Mouse (Mus musculus) embryonic stem cell, embryonic (primary cell): Measurements from ENCODE around the gene Prkaa2.

Experiments used
- CTCF ChIA-PET, 4 experiments: fragments of 300-600 bp in 2 of 4; fragments of 350-600 bp in 2 of 4; sonication (Branson Sonifier 250); formaldehyde crosslinking; loops; one replicate each; lab custom pipeline; 2022; ENCODE audit warnings: inconsistent platforms in 2 of 4; lab: Charles Lee
- POLR2A ChIA-PET, 4 experiments: fragments of 300-600 bp in 2 of 4; fragments of 350-600 bp in 2 of 4; sonication (Branson Sonifier 250); formaldehyde crosslinking; loops; one replicate each; lab custom pipeline; 2022; ENCODE audit warnings: antibody characterized with exemption in 4 of 4, inconsistent platforms in 1 of 4; lab: Charles Lee

The Prkaa2 gene

GRCm38 (mm10) chr4:105113468-105113867 is 3.8 kb upstream of the Prkaa2 start:
- CTCF ChIA-PET: no interaction called here

GRCm38 (mm10) chr4:105113042-105113441 is 3.4 kb upstream of the Prkaa2 start:
- CTCF ChIA-PET: interaction anchor here in 1 of 4 experiments (1.4 kb wide), 1 partner anchor 10 kb away, joined by 3 read pairs; no protein-coding TSS in a partner anchor
- POLR2A ChIA-PET: interaction anchor here in 2 of 4 experiments (1.0 to 2.7 kb wide), 3 partner anchors 8 to 178 kb away, joined by 3 to 10 read pairs (median 3); no protein-coding TSS in a partner anchor

More at GRCm38 (mm10) chr4:105113468-105113867, 3.8 kb upstream of the Prkaa2 start:
- POLR2A ChIA-PET: interaction anchor here in 1 of 4 experiments (1.1 kb wide), 1 partner anchor 9 kb away, joined by 3 read pairs; no protein-coding TSS in a partner anchor

DNA sequence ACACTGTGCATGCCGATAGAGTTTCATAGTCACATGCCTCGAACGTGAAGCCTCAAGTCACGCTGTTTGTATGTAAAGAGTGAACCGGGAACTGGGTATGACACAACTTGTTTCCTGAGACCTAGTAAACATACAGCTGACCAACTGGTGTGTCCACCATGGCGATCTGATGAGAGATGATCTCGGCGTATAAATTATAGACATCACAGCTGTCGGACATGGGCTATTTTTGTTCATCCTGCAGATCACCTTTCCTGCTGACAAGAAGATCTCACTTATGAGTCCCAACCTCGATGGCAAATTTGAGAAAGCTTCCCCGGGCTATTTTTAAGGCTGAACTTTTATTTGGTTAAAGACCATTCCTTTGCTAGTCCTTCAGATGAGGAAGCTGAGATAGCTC is 2.1 kb upstream of the Prkaa2 start:
- POLR2A ChIA-PET: interaction anchor here in 2 of 4 experiments (1.2 to 2.7 kb wide), 2 partner anchors 10 to 23 kb away, joined by 3 to 10 read pairs; no protein-coding TSS in a partner anchor
- CTCF ChIA-PET: interaction anchor here in 3 of 4 experiments (0.7 to 1.4 kb wide), 4 partner anchors 11 to 45 kb away, joined by 3 to 5 read pairs (median 3); partner anchors contain the start of gene Plpp3 (in 1 of the 3)

- ChIA-PET POLR2A (interaction anchor here in 2 of 4 experiments (0.6 to 2.7 kb wide), 3 partner anchors 10 to 48 kb away, joined by 3 to 10 read pairs (median 3); no protein-coding TSS in a partner anchor), CTCF (no interaction called here)
Observed at GRCm38 (mm10) chr4:105110684-105111035, 970 bp upstream of the Prkaa2 start.

GRCm38 (mm10) chr4:105109990-105110683 is 447 bp upstream of the Prkaa2 start:
- ChIA-PET POLR2A (interaction anchor here in 2 of 4 experiments (0.6 to 2.7 kb wide), 3 partner anchors 10 to 48 kb away, joined by 3 to 10 read pairs (median 3); no protein-coding TSS in a partner anchor), CTCF (no interaction called here)

GRCm38 (mm10) chr4:105108641-105109198 is 970 bp downstream of the Prkaa2 start:
- CTCF ChIA-PET: interaction anchor here in 1 of 4 experiments (1.0 to 1.5 kb wide), 3 partner anchors 12 to 195 kb away, joined by 3 to 5 read pairs (median 3); partner anchors contain the start of gene Fyb2
- POLR2A ChIA-PET: interaction anchor here in 1 of 4 experiments (1.0 kb wide), 1 partner anchor 167 kb away, joined by 5 read pairs; no protein-coding TSS in a partner anchor

- CTCF ChIA-PET: interaction anchor here in 1 of 4 experiments (1.0 to 1.5 kb wide), 4 partner anchors 13 to 195 kb away, joined by 3 to 5 read pairs (median 4); partner anchors contain the start of gene Fyb2
- POLR2A ChIA-PET: interaction anchor here in 1 of 4 experiments (1.0 kb wide), 1 partner anchor 12 kb away, joined by 3 read pairs; no protein-coding TSS in a partner anchor
Observed at GRCm38 (mm10) chr4:105107943-105108640, 1.6 kb downstream of the Prkaa2 start.

GRCm38 (mm10) chr4:105104099-105104872 is 5.4 kb downstream of the Prkaa2 start:
- POLR2A ChIA-PET: interaction anchor here in 2 of 4 experiments (0.6 to 0.7 kb wide), 2 partner anchors 169 to 1192 kb away, joined by 3 read pairs; no protein-coding TSS in a partner anchor

DNA sequence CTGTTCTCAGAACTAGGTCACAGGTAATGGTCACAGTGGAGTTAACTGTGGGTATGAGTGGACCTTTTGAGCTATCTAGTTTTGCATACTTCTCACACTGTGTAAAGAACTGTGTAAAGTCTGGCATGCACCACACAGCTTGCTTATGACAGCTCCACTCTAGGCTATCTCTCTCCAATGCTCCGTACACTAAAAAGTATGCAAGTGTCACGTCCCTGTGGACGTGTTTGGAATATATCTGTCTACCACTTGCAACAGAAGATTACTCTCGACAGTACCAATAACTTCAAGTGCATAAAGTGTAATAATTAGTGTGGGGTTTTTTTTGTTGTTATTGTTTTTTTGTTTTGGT is 8.4 kb downstream of the Prkaa2 start:
- CTCF ChIA-PET: interaction anchor here in 1 of 4 experiments (0.6 kb wide), 1 partner anchor 30 kb away, joined by 3 read pairs; no protein-coding TSS in a partner anchor

More at GRCm38 (mm10) chr4:105104099-105104872, 5.4 kb downstream of the Prkaa2 start:
- CTCF ChIA-PET: interaction anchor here in 1 of 4 experiments (0.6 kb wide), 1 partner anchor 180 kb away, joined by 9 read pairs; no protein-coding TSS in a partner anchor

DNA sequence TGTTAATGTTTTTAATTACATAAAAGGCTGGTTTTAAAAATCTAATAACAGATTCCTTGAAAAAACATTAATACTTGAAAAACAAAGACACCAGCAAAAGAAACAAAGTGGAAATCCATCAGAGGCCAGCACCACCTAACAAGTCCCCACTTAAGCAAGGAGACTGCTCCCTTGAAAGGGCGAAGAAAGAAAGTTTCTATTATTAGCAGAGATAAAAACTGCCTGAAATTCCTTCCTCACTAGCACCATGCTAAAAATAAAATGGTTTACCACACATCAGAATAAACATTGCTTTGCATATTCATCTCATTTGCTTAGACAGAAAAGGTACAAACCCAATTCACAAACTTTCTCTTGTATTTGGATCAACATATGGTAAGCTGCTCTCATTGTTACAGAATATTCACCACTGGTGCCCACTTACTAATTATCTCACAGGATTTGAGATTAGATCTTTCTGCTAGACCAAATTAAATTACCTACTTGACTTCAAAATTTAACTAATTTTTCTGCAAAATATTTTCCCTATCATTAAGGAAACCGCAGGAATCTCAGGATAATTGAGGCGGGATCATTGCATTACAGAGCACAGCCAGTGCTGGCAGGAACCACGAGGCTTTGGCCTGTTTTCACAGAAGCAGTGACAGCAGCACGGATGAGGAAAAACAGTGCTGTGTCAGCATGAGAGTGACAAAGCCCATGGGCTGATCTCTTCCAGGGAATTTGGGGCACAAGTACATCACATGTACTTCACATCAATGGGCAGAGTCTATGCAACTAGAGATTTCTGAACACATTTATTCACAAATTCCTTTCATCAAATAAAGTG is 9.0 kb downstream of the Prkaa2 start:
- ChIA-PET CTCF (interaction anchor here in 1 of 4 experiments (0.6 kb wide), 1 partner anchor 30 kb away, joined by 3 read pairs; no protein-coding TSS in a partner anchor), POLR2A (interaction anchor here in 2 of 4 experiments (0.6 to 1.1 kb wide), 2 partner anchors 12 to 20 kb away, joined by 3 read pairs; no protein-coding TSS in a partner anchor)

More for the DNA sequence above, 8.4 kb downstream of the Prkaa2 start:
- POLR2A ChIA-PET: interaction anchor here in 2 of 4 experiments (0.6 to 1.1 kb wide), 2 partner anchors 13 to 20 kb away, joined by 3 read pairs; no protein-coding TSS in a partner anchor

- ChIA-PET CTCF (no interaction called here), POLR2A (interaction anchor here in 1 of 4 experiments (1.8 kb wide), 1 partner anchor 10 kb away, joined by 8 read pairs; no protein-coding TSS in a partner anchor)
Observed at GRCm38 (mm10) chr4:105098660-105099059, 11.0 kb downstream of the Prkaa2 start.

DNA sequence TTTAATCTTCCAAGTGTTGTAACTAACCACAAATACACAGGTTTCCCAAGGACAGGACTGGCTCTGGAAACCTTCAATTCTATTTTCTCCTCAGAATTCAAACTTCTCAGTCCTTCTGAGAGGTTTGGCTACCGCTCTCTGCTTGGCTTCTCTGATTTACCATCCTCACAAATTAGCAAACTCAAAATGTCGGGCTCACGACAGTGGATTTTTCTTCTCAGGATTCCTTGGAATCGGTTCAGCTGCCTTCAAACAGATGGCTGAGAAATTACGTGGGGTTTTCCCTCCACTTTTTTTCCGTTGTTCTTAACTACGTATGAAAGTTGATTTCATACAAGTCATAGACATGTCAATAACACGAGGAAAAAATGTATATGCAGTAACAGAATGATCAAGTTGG is 11.5 kb downstream of the Prkaa2 start:
- ChIA-PET POLR2A (interaction anchor here in 1 of 4 experiments (1.8 kb wide), 1 partner anchor 9 kb away, joined by 8 read pairs; no protein-coding TSS in a partner anchor), CTCF (no interaction called here)

- POLR2A ChIA-PET: interaction anchor here in 1 of 4 experiments (1.0 to 1.3 kb wide), 2 partner anchors 12 kb away, joined by 3 read pairs; no protein-coding TSS in a partner anchor
- CTCF ChIA-PET: no interaction called here
Observed at GRCm38 (mm10) chr4:105095316-105095715, 14.4 kb downstream of the Prkaa2 start.

DNA sequence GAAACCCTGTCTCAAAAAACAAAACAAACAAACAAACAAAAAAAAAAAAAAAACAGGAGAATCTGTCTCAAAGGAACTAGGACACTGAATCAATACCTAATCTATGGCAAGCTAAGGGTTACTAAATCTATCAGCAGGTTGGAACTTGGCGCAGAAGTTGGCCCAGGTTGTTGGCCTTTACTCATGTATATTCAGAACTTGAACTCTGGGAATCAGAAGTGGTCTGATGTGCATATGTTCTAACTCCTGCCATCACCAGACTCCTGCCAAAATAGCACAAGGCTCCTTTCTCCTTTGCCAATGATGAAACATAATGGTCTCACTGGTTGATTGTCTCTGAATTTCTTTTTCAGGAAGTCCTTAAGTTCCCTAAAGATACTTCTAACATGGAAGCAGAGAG is 15.7 kb downstream of the Prkaa2 start:
- POLR2A ChIA-PET: no interaction called here

GRCm38 (mm10) chr4:105090417-105090816 is 19.3 kb downstream of the Prkaa2 start:
- ChIA-PET CTCF (no interaction called here), POLR2A (no interaction called here)

More for the DNA sequence above, 15.7 kb downstream of the Prkaa2 start:
- CTCF ChIA-PET: no interaction called here

DNA sequence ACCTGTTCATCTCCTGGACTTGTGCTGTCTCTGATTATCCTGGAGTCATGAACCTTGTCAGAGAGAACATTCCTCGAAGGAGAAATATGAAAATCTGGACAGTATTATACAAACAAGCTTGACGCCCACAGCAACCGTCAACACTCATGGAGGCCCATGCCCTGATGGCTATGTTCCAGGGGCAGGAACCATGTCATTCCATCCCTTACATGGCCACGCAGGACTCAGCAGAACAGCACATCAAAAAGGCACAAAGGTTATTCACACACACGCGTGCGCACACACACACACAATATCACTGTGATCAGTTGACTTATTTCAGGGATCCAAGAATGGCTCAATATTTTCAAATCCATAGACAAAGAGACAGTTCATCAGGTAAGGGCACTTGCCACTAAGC is 20.3 kb downstream of the Prkaa2 start:
- ChIA-PET CTCF (interaction anchor here in 2 of 4 experiments (1.1 to 1.7 kb wide), 3 partner anchors 18 to 33 kb away, joined by 5 to 9 read pairs (median 6); no protein-coding TSS in a partner anchor), POLR2A (interaction anchor here in 2 of 4 experiments (0.7 to 2.0 kb wide), 5 partner anchors 9 to 106 kb away, joined by 3 to 8 read pairs (median 3); no protein-coding TSS in a partner anchor)
